Mouse (Mus musculus) kidney, adult 2 months (tissue): ENCODE data around the gene Dab1. TPM values are rescaled to one million over a fixed set of nuclear protein-coding genes. Genes with fewer than 3 reads are reported as not detected.

ENCODE experiments used
- DNase-seq: peaks from one replicate; pipeline ENCODE4 v3.0.0; 2021
- H3K27ac ChIP-seq: fragments of 200-500 bp; 2 replicates; pipeline ENCODE4 v1.5.1; 2012; ENCODE audit warnings: low read depth, low read length, control low read depth, inconsistent platforms; ENCODE audit not compliant: insufficient read depth
- H3K27me3 ChIP-seq: fragments of 200-500 bp; replicated peaks from 2 replicates; pipeline ENCODE4 v1.6.1; 2012; ENCODE audit warnings: mild to moderate bottlenecking, moderate library complexity, low read length, inconsistent platforms; ENCODE audit not compliant: control insufficient read depth, insufficient read depth
- H3K36me3 ChIP-seq: fragments of 200-500 bp; 2 replicates; pipeline ENCODE4 v1.6.1; 2012; ENCODE audit warnings: mild to moderate bottlenecking, moderate library complexity, low read length, inconsistent platforms; ENCODE audit not compliant: control insufficient read depth, insufficient read depth
- H3K4me1 ChIP-seq: fragments of 200-500 bp; 2 replicates; pipeline ENCODE4 v1.6.1; 2011; ENCODE audit warnings: low read length; ENCODE audit not compliant: control insufficient read depth, insufficient read depth
- H3K4me3 ChIP-seq: fragments of 200-500 bp; 2 replicates; pipeline ENCODE4 v1.5.1; 2011; ENCODE audit warnings: mild to moderate bottlenecking, low read depth, low read length, control low read depth; ENCODE audit not compliant: insufficient read depth
- CTCF ChIP-seq: fragments of 200-500 bp; conservative IDR thresholded peaks from 2 replicates; pipeline ENCODE4 v1.5.1; 2011; ENCODE audit warnings: low read depth, mild to moderate bottlenecking, control low read depth, low read length, moderate library complexity, mixed read lengths; ENCODE audit not compliant: insufficient read depth, insufficient read length
- POLR2A ChIP-seq: fragments of 200-500 bp; IDR thresholded peaks from one replicate; pipeline ENCODE4 v1.6.1; 2011; ENCODE audit warnings: low read depth, low read length, control low read depth
- WGBS: fragments of 180-500 bp; shearing (Covaris S2); methylation state at CpG from one replicate; pipeline ENCODE4 v1.1.7; 2018; 5-methylcytosine and 5-hydroxymethylcytosine counted together
- polyA plus RNA-seq: library from polyadenylated mRNA; depleted of rRNA; stranded (reverse); fragments of >200 nt; gene quantifications from 2 replicates; pipeline ENCODE4 v1.2.3, GENCODE M21; 2012

The Dab1 gene
- polyA plus RNA-seq, 1 experiment = 3.3 TPM

- Histone ChIP-seq H3K4me1 (no peaks in the 10 kb centered on the region), H3K36me3 (no peaks in the 10 kb centered on the region), H3K27me3 (no peaks in the 10 kb centered on the region), H3K4me3 (no peak overlapping the region), H3K27ac (no peak overlapping the region)
- WGBS = 23% methylated on average over 1 of the region's 1 CpGs
- TF ChIP-seq POLR2A = no peak
- no peak for TF ChIP-seq CTCF
- no peak for DNase-seq
These were observed 238.0 kb downstream of the Dab1 start for GRCm38 (mm10) chr4:103857173-103857572.

GRCm38 (mm10) chr4:103875564-103875963, 256.4 kb downstream of the Dab1 start:
- 10% methylated on average over 3 of the region's 3 CpGs for WGBS
- H3K4me1 ChIP-seq = no peaks in the 10 kb centered on the region
- no peak overlapping the region for H3K4me3 ChIP-seq
- peak; percentile 6 for DNase-seq
- no peak overlapping the region for H3K27ac ChIP-seq
- no peaks in the 10 kb centered on the region for H3K27me3 ChIP-seq
- TF ChIP-seq CTCF (no peak), POLR2A (no peak)
- no peaks in the 10 kb centered on the region for H3K36me3 ChIP-seq

- Histone ChIP-seq H3K27me3 (no peaks in the 10 kb centered on the region), H3K36me3 (no peaks in the 10 kb centered on the region), H3K4me1 (no peaks in the 10 kb centered on the region), H3K4me3 (no peak overlapping the region), H3K27ac (no peak overlapping the region)
- no peak for DNase-seq
- 74% methylated on average over 4 of the region's 4 CpGs for WGBS
- TF ChIP-seq POLR2A (no peak), CTCF (no peak)
These were observed 259.7 kb downstream of the Dab1 start for GRCm38 (mm10) chr4:103878841-103879240.

DNA sequence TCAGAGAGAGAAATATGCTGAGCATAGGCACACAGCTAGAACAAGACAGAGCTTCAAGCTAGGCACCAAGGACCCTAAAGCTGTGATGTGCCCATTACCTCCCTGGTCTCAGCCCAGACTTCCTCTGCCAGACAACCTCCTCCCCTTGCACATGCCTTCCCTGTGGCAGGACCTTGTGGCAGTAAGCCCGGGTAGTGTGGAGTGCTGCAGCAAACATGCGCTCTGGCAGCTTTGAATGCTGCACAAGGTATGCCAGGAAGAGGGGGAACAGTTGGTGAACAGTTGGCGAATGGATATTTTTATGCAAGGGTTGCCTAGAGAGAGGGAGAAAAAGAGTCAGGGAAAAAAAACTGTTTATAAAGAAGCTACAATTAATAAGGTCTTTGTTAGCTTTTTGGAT, 262.5 kb downstream of the Dab1 start:
- H3K4me1 ChIP-seq = no peaks in the 10 kb centered on the region
- no peak overlapping the region for H3K27ac ChIP-seq
- H3K36me3 ChIP-seq = no peaks in the 10 kb centered on the region
- TF ChIP-seq POLR2A = no peak
- no peak for TF ChIP-seq CTCF
- DNase-seq = no peak
- no peak overlapping the region for H3K4me3 ChIP-seq
- WGBS = 79% methylated on average over 3 of the region's 3 CpGs
- H3K27me3 ChIP-seq = no peaks in the 10 kb centered on the region

GRCm38 (mm10) chr4:103888086-103888485, 268.9 kb downstream of the Dab1 start:
- no peaks in the 10 kb centered on the region for H3K36me3 ChIP-seq
- no peak overlapping the region for H3K27ac ChIP-seq
- no peak overlapping the region for H3K4me3 ChIP-seq
- no peaks in the 10 kb centered on the region for H3K4me1 ChIP-seq
- WGBS = 86% methylated on average over 2 of the region's 2 CpGs
- TF ChIP-seq POLR2A = no peak
- no peak for TF ChIP-seq CTCF
- DNase-seq = no peak
- H3K27me3 ChIP-seq = no peaks in the 10 kb centered on the region

GRCm38 (mm10) chr4:103889110-103889509, 270.0 kb downstream of the Dab1 start:
- no peak overlapping the region for H3K27ac ChIP-seq
- H3K36me3 ChIP-seq = no peaks in the 10 kb centered on the region
- TF ChIP-seq CTCF = no peak
- TF ChIP-seq POLR2A = no peak
- no peaks in the 10 kb centered on the region for H3K27me3 ChIP-seq
- WGBS = 91% methylated on average over 3 of the region's 3 CpGs
- no peak overlapping the region for H3K4me3 ChIP-seq
- no peak for DNase-seq
- H3K4me1 ChIP-seq = no peaks in the 10 kb centered on the region

DNA sequence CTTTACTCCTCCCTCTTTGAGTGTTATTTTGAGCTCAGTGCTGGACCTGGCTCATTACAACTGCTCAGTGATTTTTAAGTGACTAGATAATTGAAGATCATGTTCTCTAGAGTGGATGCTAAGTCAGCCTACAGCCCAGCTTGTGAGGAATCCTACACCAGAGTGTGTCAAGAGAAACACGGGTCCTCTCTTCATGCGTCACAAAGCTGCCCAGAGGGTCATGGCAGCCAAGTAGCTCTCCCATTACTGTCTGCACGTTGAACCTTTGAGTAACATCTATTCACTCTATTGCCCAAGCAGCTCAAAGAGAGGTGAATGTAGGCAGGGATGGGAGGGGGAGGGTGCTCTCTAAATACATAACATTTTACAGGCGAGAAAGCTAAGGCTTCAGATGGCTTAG, 277.6 kb downstream of the Dab1 start:
- TF ChIP-seq POLR2A (no peak), CTCF (no peak)
- WGBS = 38% methylated on average over 4 of the region's 4 CpGs
- no peaks in the 10 kb centered on the region for H3K36me3 ChIP-seq
- H3K27me3 ChIP-seq = no peaks in the 10 kb centered on the region
- DNase-seq = no peak
- H3K4me3 ChIP-seq = no peak overlapping the region
- no peaks in the 10 kb centered on the region for H3K4me1 ChIP-seq
- H3K27ac ChIP-seq = no peak overlapping the region

- no peaks in the 10 kb centered on the region for H3K27me3 ChIP-seq
- H3K4me1 ChIP-seq = no peaks in the 10 kb centered on the region
- WGBS = 51% methylated on average over 6 of the region's 6 CpGs
- H3K4me3 ChIP-seq = no peak overlapping the region
- no peak for TF ChIP-seq CTCF
- no peak for TF ChIP-seq POLR2A
- H3K27ac ChIP-seq = no peak overlapping the region
- DNase-seq = no peak
- no peaks in the 10 kb centered on the region for H3K36me3 ChIP-seq
These were observed 278.5 kb downstream of the Dab1 start for GRCm38 (mm10) chr4:103897702-103898101.
